Mouse (Mus musculus) heart, postnatal 25 days (tissue): ENCODE results near the gene Chmp4b. TPM values are rescaled to one million over a fixed set of nuclear protein-coding genes. Genes with fewer than 3 reads are reported as not detected.

Experiments used
- DNase-seq: peaks from one replicate; pipeline ENCODE4 v3.0.0; 2022; ENCODE audit warnings: low spot score
- intact Hi-C: fragments of 180-260 bp; cut with DNase I; formaldehyde crosslinking; loops from one replicate; pipeline ENCODE4 v1.15.1; 2025
- total RNA-seq, 2 experiments: library from RNA; stranded (reverse); gene quantifications; 2 replicates each; pipeline ENCODE4 v1.2.3; 2021

Gene Chmp4b
- total RNA-seq, 2 experiments from 2014 or later = 112 TPM

DNA sequence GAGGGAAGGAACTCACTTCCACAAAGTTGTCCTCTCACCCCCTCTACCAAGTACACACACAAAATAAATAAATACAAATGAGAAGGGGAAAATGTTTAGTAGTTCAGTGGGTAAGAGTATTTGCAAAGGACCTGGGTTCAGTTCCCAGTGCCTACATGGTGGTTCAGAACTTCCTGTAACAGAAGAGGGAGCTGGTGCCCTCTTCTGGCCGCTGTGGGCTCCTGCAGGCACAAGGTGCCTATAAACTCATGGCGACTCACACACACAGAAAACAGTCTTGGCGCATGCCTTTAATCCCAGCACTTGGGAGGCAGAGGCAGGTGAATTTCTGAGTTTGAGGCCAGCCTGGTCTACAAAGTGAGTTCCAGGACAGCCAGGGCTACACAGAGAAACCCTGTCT lies 13.0 kb upstream of the Chmp4b start:
- intact Hi-C loops = no loop called here
- DNase-seq = no peak

DNA sequence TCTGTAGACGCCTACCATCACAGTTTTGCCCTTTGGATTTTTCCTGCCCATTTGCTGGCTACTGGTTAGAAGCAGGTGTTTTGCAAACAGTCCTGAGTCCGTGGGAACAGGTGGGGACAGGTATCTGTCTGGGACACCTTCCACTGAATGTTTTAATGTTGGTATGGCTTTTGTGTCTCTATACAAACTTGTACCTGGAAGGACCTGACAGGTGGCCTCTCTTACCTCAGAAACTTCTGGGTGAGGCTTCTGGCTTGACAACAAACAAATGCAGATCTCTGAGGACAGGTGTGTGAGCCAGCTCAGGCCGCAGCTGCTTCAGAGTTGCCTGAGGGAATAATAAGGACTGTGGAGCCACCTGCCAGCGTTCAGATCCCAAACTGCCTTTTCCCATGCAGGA lies 12.4 kb upstream of the Chmp4b start:
- no peak for DNase-seq
- intact Hi-C loops = no loop called here

DNA sequence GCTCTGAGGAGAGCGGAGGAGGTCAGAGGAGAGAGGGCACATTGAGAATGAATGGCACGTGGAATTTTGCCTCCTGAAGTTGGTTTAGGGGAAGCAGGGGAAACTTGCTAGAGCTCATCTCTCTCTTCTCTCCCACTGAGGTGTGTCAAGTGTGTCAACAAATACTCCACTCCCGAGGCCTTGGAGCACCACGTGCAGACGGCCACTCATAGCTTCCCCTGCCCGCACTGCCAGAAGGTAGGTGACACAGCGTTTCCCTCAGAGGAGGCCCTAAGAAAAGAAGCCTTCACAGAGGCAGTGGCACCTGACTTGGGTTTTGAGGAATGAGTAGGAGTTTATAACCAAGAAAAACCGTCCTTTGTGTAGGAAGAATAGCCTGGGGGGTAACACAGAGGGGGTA lies 10.3 kb upstream of the Chmp4b start:
- DNase-seq = no peak
- intact Hi-C loops = no loop called here

DNA sequence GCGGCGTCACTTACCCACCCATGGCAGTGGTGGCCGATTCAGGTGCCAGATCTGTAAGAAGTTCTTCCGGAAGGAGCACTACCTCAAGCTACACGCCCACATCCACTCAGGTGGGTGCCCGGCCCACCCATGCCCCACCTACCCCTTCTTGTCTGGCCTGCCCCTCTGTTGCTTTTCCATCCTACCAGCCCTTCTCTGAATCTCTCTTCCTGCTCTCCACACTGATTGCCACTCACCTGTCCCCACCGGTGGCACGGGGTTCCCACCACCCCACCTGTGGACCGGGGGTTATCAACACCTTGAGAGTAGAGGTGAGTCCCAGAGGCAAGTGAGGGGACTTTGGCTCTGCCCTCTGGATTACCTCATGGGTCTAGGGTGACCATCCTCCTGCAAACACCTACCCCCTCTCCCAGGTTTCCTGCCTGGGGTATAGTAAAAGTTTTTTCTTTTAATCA lies 9.5 kb upstream of the Chmp4b start:
- DNase-seq = no peak
- intact Hi-C loops = no loop called here

DNA sequence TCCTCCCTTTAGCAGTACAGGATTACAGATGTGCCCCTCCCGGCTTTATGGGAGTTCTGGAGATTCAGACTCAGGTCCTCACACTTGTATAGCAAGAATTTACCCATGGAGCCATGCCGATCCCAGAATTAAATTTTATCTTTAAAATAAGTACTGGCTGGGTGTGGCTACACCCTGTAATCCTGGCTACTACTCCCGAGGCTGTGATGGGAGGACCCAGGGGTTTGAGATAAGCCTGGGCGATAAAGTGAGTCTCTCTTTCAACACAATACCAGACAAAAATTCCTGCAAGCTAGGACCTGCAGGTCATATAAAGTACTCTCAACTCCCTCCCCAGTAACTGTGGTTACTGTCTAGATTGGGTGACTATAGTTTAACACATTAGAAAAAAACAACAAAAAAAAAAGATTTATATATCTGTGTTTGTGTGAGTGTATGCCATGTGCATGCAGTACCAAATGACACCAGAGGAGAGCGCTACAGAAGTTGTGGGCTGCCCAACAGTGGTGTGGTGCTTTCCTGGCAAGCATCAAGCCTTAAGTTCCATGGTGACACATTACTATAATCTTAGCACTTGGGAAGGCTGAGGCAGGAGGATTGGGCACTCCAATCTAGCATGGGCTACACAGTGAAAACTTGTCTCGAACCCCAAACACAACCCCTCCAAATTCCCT lies 8.7 kb upstream of the Chmp4b start:
- no peak for DNase-seq
- intact Hi-C loops = no loop called here

DNA sequence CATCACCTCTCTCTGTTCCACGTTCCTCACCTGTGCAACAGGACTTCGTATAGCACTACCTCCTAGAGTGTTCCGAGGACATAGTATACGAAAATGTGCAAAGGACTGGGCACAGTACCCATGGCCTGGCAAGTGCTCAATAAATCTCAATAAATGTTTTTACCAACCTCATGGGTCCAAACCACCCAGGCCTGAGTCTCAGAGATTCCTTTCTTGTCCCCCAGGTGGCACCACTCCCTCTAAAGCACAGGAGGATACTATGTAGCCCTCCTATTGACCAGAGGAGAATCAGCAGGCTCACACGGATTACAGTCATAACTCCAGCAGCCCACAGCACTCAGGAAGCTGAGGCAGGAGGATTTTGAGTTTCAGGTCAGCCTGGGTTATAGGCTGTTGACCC lies 4.9 kb upstream of the Chmp4b start:
- no peak for DNase-seq
- intact Hi-C loops = loop anchor here (2.0 kb wide), 1 partner anchor 296 kb away; no protein-coding TSS in a partner anchor

DNA sequence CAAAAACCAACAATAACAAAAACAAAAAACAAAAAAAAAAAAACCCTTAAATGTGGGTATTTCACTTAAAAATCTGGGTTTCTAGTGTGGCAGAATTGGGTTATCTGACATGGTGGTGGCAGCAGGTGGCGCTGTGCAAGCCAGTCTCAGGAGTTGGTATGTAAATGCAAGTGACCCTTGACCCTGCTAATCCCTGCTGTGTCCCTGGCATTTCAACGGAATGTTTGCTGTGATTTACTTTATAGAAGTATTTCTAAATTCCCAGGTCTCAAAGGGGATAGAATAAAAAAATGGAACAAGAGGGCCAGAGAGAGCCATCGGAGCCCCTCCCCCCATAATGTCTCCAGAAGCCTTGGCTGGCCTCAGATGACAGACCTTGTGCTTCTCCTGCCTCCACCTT lies 3.4 kb upstream of the Chmp4b start:
- intact Hi-C loops = no loop called here
- DNase-seq = no peak

DNA sequence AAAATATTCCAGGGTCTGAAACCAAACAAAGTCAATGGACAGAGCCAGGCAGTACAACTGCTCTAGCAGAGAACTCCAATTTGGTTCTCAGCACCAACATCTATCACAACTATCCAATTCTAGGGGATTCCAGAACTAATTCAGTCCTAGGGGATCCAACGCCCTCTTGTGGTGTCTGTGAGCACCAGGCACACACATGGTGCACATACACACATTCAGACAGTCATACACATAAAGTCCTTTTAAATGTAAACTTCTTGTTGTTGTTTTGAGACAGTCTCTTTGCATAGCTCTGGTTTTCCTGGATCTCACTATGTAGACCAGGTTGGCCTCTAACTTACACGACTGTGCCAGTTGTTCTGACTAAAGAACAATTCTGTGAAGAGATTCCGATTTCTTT lies 1.1 kb upstream of the Chmp4b start:
- intact Hi-C loops = no loop called here
- DNase-seq = no peak

DNA sequence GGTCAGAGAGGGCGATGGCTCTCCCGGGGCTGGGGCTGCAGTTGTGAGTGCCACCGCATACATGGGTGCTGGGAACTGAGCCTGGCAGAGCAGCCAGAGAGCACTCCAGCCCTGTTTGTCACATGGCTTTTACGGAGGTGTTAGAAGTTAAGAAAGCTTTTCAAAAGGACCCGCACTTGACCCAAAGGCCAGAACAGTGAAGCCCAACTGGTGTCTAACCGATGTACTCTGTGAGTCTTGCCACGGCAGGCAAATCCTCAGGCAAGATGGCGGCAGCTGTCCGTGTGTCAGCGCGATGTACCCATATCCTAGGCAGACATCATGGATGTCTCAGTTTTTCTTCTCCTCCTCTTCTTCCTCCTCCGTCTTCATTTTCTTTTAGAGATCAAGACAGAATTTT lies 3.5 kb downstream of the Chmp4b start:
- intact Hi-C loops = no loop called here
- no peak for DNase-seq

DNA sequence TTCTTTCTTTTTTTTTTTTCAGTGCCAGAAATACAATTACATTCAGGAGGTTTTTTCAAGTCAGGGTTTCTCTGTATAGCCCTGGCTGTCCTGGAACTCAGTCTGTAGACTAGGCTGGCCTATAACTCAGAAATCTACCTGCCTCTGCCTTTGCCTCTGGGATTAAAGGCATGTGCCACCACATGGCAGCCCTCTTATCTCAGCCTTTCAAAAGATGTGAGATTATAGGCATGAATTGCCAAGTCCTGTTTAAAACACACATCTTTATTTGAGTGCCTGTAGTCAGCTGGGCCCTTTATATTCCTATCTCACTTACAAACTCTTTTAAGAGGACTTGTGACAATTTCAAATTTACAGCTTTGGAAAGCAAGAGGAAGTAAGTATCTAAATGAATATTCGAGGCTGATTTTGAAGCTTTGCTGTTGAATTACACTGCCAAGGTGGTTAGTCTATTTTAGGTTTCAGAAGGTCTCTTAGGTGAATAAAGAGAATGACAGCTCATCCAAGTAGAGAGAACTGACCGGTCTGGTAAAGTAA lies 4.4 kb downstream of the Chmp4b start:
- DNase-seq = no peak
- intact Hi-C loops = no loop called here

DNA sequence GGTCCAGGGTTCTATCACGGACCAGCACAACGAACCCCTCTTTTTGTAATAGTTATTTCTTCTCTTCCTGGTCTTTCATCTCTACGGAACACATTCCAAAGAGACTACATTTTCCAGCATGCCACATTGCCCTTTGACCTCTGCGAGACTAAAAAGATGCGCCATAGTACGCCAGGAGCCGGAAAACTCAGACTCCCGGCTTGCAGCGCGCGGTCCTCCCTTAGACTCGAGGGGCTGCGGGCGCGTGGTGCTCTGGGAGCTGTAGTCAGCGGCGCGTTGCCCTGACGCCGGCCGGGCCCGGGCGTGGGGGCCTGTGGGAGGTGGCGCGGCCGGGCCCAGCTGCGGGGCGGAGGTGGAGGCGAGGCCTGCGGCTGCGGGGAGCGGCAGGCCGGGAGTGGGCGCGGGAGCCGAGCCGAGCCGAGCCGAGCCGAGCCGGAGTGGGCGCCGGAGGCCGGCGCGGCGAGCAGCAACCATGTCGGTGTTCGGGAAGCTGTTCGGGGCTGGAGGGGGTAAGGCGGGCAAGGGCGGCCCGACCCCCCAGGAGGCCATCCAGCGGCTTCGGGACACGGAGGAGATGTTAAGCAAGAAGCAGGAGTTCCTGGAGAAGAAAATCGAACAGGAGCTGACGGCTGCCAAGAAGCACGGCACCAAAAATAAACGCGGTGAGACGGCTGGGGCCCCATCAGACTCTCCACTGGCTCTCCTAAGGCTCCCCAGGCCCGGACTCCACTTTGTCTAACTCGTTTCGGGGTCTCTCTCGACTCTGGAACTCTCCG lies 5.4 kb downstream of the Chmp4b start:
- intact Hi-C loops = loop anchor here (1.0 kb wide), 2 partner anchors 232 to 236 kb away; no protein-coding TSS in a partner anchor

DNA sequence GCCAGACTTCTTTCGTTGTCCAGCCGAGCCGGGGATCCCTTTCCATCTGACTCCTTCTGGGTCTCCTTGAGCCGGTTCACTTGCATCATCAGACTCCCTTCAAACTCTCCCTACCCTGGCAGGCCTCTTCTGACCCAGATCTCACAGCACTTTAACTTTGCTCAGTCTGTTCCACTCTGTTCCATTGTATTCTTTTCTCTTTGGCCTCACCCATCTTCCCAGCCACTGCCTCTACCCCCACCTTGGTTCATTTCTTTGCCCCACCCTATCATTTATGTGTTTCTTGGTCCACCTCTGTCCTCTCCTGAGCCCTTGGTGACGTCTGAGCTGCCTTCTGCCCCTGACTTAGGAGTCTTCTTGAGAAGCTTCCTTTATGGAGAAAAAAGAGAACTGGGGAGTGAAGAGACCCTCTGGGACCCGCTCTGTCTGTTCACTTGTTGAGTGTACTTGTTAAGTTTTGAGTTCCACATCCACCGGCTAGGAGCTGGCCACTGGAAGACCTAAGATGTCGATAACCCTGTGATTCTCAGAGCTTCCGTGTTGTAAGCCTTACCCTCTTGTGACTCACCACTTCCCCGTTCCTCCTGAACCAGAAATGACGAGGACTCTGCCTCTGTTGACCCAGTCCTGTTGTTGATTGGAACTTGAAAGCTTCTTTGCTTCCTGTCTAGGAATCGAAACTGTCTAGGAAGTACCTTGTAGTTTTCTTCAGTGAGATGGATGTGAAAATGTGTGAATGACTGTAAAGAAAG lies 6.2 kb downstream of the Chmp4b start:
- intact Hi-C loops = loop anchor here (1.0 kb wide), 2 partner anchors 232 to 236 kb away; no protein-coding TSS in a partner anchor
- DNase-seq = peak; percentile 32

More for the DNA sequence above, 5.4 kb downstream of the Chmp4b start:
- peak; percentile 95 for DNase-seq

DNA sequence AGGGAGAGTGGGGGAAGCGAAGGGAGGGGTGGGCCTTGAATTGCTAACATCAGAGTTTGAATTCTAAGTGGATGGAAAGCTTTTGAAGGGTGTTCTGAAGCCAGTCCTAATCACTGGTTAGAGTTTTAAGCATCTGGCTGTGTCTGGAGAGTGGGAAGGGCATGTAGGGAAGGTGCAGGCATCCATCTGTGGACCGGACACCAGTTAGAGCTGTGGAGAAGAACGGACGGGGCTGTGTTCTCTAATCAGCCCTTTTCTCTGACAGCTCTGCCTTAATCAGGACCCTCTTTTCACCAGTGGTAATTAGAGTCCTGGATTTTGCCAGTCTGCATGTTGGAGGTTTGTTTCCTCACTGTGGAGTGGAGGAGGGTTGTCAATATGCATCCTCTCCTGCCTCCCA lies 7.6 kb downstream of the Chmp4b start:
- no peak for DNase-seq
- intact Hi-C loops = no loop called here

DNA sequence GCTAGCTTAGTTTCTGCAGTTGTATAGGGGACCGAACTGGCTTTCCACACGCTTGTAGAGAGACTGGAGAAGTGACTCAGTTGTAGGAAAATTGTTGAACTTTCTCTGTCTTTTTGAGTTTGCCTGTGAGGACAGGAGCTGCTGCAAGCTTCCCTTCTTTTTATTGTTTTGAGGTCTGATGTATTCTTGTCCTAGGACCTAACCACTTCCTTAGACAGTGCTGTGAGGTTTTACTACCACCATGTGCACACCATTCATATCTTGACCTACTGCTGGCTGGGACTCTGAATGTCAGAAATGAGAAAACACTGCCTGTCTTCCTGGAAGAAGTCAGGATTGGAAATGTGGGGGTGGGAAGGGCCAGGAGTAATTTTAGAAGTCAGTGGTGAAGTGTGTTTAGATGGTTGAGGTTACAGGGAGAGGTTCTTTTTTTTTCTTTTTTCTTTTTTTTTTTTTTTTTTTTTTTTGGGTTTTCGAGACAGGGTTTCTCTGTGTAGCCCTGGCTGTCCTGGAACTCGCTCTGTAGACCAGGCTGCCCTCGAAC lies 8.1 kb downstream of the Chmp4b start:
- intact Hi-C loops = no loop called here
- DNase-seq = no peak

DNA sequence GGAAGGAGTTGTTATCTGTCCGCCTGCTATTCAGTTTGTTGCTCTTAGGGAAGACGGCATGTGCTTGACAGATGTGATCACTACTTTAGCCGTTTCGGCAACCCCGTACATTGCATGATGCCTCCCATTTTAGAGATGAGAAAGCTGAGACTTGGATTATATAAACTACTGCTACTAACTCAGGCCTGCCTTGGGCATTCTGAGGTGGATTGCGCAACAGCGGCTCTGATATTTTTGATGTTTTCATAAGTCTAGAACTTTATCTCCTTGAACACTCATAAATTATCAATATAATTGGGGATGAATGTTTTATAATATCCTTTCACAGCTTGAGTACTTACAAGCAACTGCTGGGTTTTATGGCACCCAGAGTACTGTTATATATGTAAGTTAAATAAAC lies 17.2 kb downstream of the Chmp4b start:
- intact Hi-C loops = no loop called here
- no peak for DNase-seq

DNA sequence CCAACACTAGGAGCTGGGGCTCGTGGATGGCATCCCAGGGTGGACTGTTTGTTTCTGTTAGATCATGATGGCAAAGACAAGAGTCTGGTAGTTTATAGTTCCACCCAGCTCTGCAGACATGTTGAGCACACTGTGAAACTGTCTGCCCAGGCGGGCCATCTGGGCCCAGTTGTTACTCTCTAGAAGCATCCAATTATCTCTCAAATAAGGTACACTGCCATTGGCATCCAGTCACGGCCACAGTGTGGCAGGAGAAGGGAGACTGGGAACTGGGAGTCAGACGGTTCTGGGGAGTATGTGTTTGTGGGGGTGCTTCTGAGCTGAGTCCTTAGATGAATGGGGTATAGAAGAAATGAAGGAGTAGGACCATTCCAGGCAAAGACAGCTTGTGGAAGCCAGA lies 18.6 kb downstream of the Chmp4b start:
- DNase-seq = no peak
- intact Hi-C loops = no loop called here

DNA sequence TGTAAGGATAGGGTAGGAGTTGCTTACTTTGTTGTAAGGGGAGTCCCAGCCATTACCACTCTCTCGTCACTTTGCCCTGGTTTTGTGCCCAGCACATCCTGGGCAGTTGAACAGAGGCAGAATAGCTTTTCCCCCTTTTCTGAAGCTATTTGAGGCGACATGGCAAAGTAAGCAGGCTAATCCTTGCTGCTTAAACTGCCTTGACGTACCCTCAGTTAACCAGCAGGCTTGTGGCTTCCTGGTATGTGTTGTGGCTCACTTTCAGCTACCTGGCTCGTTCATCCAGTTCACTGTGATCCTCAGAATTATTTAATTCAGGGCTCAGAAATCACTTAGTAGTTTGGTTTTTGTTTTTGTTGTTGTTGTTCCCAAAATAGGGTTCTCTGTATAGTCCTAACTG lies 19.2 kb downstream of the Chmp4b start:
- intact Hi-C loops = no loop called here
- DNase-seq = no peak

DNA sequence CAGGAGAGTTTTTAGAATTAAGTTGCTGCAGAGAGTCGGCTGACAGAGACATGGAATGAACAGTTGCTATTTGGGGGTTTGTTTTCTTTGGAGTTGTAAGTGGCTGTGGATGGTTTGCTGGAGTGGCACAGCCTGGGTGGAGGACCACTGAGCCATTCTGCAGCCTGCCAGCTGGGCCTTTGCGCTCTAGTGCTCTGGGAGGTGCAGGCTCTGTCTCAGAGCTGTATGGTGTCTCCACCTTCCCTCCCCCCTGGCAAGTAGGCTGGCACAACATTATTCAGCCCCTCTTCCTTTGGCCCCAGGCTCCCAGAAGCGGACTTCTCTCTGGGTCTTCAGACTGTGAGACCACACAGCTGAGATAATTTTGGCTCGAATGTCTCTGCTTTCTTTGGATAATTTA lies 22.5 kb downstream of the Chmp4b start:
- DNase-seq = no peak
- intact Hi-C loops = no loop called here

DNA sequence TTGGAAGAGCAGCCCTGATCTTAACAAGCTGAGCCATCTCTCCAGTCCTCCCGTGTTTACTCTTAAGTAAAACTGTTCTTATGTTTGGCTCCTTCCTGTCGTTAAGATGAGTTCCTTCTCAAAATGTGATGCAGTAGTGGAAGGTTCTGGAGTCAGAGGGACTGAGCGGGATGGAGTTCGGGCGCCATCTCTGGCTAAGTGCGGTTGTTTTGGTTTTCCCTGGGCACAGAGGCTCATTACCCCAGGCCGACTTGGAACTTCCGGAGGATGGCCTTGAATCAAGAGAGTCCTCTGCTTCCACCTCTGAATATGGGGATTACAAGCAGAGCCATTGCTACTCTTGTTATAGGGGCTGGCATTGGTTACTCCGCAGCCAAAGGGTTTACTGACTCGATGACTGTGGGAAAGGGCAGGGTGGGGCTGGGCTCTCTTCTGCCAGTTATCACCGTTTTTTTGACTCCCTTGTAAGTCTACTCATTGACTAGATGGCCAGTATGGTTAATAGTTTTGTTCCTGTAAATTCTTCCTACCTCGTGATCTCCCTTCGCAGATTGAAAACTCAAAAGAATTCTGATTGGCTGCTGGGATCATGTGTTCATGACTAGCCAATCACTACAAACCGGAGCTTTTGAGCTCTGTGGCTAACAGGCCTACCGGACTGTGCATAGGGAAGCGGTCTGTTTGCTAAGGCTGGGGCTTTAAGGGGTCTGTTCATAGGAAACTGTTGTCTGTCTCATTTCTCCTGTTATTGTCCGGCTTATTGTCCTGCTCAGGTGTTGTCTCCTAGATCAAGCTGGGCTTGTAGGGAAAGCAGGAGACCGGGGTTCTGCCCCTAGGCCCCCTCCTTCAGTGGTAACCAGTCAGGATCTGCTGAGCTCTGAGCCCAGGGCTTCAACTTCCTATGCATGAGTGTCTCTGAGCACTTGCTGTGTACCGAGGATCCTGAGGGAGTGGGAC lies 25.4 kb downstream of the Chmp4b start:
- DNase-seq = peak; percentile 32
- intact Hi-C loops = no loop called here
